Mouse (Mus musculus) intestine, embryonic 15.5 days (tissue): ENCODE measurements around the gene Park7. TPM values are rescaled to one million over a fixed set of nuclear protein-coding genes. Genes with fewer than 3 reads are reported as not detected.
"Not testable (repeated sequence)": the region's sequence is repeated elsewhere in the genome, so short reads cannot be mapped to it uniquely, and the experiment has no call there.

Experiments
- ATAC-seq: fragments of 200-750 bp; cut with Nextera tagmentation; 2 replicates; pipeline ENCODE4 v1.8.0; 2017; ENCODE audit warnings: moderate TSS enrichment, moderate library complexity
- H3K27ac ChIP-seq: fragments of 300-500 bp; sonication (generic); 2 replicates; pipeline ENCODE4 v1.5.1; 2015; ENCODE audit warnings: mild to moderate bottlenecking, inconsistent platforms
- H3K27me3 ChIP-seq: fragments of 300-500 bp; sonication (generic); replicated peaks from 2 replicates; pipeline ENCODE4 v1.6.1; 2015; ENCODE audit warnings: inconsistent platforms
- H3K36me3 ChIP-seq: fragments of 300-500 bp; sonication (generic); 2 replicates; pipeline ENCODE4 v1.6.1; 2015; ENCODE audit warnings: inconsistent platforms
- H3K4me1 ChIP-seq: fragments of 300-500 bp; sonication (generic); replicated peaks from 2 replicates; pipeline ENCODE4 v1.6.1; 2015; ENCODE audit warnings: inconsistent platforms
- H3K4me2 ChIP-seq: fragments of 300-500 bp; sonication (generic); replicated peaks from 2 replicates; pipeline ENCODE4 v1.6.1; 2015; ENCODE audit warnings: mild to moderate bottlenecking, inconsistent platforms
- H3K4me3 ChIP-seq: fragments of 300-500 bp; sonication (generic); replicated peaks from 2 replicates; pipeline ENCODE4 v1.5.1; 2015; ENCODE audit warnings: inconsistent platforms
- H3K9ac ChIP-seq: fragments of 300-500 bp; sonication (generic); 2 replicates; pipeline ENCODE4 v1.6.1; 2015; ENCODE audit warnings: inconsistent platforms
- H3K9me3 ChIP-seq: fragments of 300-500 bp; sonication (generic); 2 replicates; pipeline ENCODE4 v1.6.1; 2016; ENCODE audit warnings: inconsistent platforms
- WGBS: fragments of 180-500 bp; shearing (Covaris S2); methylation state at CpG from one replicate; pipeline ENCODE4 v1.1.7; 2015; 5-methylcytosine and 5-hydroxymethylcytosine counted together
- polyA plus RNA-seq: library from polyadenylated mRNA; unstranded; fragments of >200 nt; fragmentation: Nextera tagmentation; extraction: Ambion mirVana; gene quantifications from 2 replicates; pipeline ENCODE4 v1.2.1, GENCODE M21; 2015

The Park7 gene
- polyA plus RNA-seq, 1 experiment from 2014 or later = 410 TPM

- H3K4me3 ChIP-seq, H3K9ac ChIP-seq, H3K4me1 ChIP-seq, H3K9me3 ChIP-seq, ATAC-seq, H3K27me3 ChIP-seq, H3K27ac ChIP-seq: not testable (repeated sequence)
- Histone ChIP-seq H3K4me2 (peak overlapping the region; percentile 67), H3K36me3 (peaks cover 10% of the 10 kb centered on the region)
- WGBS = 76% methylated on average over 5 of the region's 5 CpGs
Measured at GRCm38 (mm10) chr4:150908512-150908911, 5.7 kb downstream of the Park7 start.

- Histone ChIP-seq H3K27me3 (no peaks in the 10 kb centered on the region), H3K4me1 (0 out of 2 replicates have a peak, but pooled peaks cover 4% of the 10 kb centered on the region), H3K4me2 (no peak overlapping the region), H3K27ac (no peak overlapping the region), H3K36me3 (peaks cover 24% of the 10 kb centered on the region), H3K9me3 (no peaks in the 10 kb centered on the region), H3K4me3 (no peak overlapping the region), H3K9ac (no peak overlapping the region)
- 96% methylated on average over 8 of the region's 8 CpGs for WGBS
- no peak for ATAC-seq
Measured at GRCm38 (mm10) chr4:150907099-150907498, 7.1 kb downstream of the Park7 start.

GRCm38 (mm10) chr4:150903091-150903742 is 11.0 kb downstream of the Park7 start:
- WGBS = 92% methylated on average over 14 of the region's 14 CpGs
- Histone ChIP-seq H3K27ac (no peak overlapping the region), H3K9ac (no peak overlapping the region), H3K27me3 (no peaks in the 10 kb centered on the region), H3K4me2 (no peak overlapping the region), H3K36me3 (peaks cover 47% of the 10 kb centered on the region), H3K4me1 (0 out of 2 replicates have a peak, but pooled peaks cover under 1% of the 10 kb centered on the region), H3K9me3 (no peaks in the 10 kb centered on the region), H3K4me3 (no peak overlapping the region)
- no peak for ATAC-seq

- H3K9ac ChIP-seq = no peak overlapping the region
- no peak for ATAC-seq
- H3K36me3 ChIP-seq = peaks cover 57% of the 10 kb centered on the region
- H3K27ac ChIP-seq = no peak overlapping the region
- no peaks in the 10 kb centered on the region for H3K27me3 ChIP-seq
- no peaks in the 10 kb centered on the region for H3K4me1 ChIP-seq
- 83% methylated on average over 12 of the region's 12 CpGs for WGBS
- H3K9me3 ChIP-seq = no peaks in the 10 kb centered on the region
- H3K4me2 ChIP-seq = no peak overlapping the region
- H3K4me3 ChIP-seq = no peak overlapping the region
Measured at GRCm38 (mm10) chr4:150902062-150902461, 12.2 kb downstream of the Park7 start.

- Histone ChIP-seq H3K27me3 (no peaks in the 10 kb centered on the region), H3K4me3 (no peak overlapping the region), H3K4me2 (no peak overlapping the region), H3K9ac (no peak overlapping the region), H3K4me1 (no peaks in the 10 kb centered on the region), H3K27ac (no peak overlapping the region), H3K9me3 (no peaks in the 10 kb centered on the region), H3K36me3 (peaks cover 62% of the 10 kb centered on the region)
- WGBS = 52% methylated on average over 9 of the region's 9 CpGs
- peak; percentile 19; the same call in 1 of the 2 replicates for ATAC-seq
Measured at GRCm38 (mm10) chr4:150901651-150902050, 12.6 kb downstream of the Park7 start.

- H3K27ac ChIP-seq = no peak overlapping the region
- H3K27me3 ChIP-seq = no peaks in the 10 kb centered on the region
- no peaks in the 10 kb centered on the region for H3K9me3 ChIP-seq
- H3K4me1 ChIP-seq = peaks cover 5% of the 10 kb centered on the region
- no peak overlapping the region for H3K9ac ChIP-seq
- no peak for ATAC-seq
- H3K4me3 ChIP-seq = no peak overlapping the region
- H3K36me3 ChIP-seq = peaks cover 60% of the 10 kb centered on the region
- WGBS = 93% methylated on average over 13 of the region's 13 CpGs
- no peak overlapping the region for H3K4me2 ChIP-seq
Measured at GRCm38 (mm10) chr4:150900486-150900885, 13.8 kb downstream of the Park7 start.

- peaks cover 56% of the 10 kb centered on the region for H3K36me3 ChIP-seq
- ATAC-seq = peak; percentile 64
Measured at GRCm38 (mm10) chr4:150898716-150899365, 15.4 kb downstream of the Park7 start.

GRCm38 (mm10) chr4:150896896-150897624 is 17.2 kb downstream of the Park7 start:
- Histone ChIP-seq H3K4me1 (peaks cover 17% of the 10 kb centered on the region), H3K4me3 (no peak overlapping the region), H3K9ac (no peak overlapping the region), H3K27me3 (no peaks in the 10 kb centered on the region), H3K36me3 (peaks cover 41% of the 10 kb centered on the region), H3K4me2 (no peak overlapping the region), H3K9me3 (no peaks in the 10 kb centered on the region), H3K27ac (no peak overlapping the region)
- 92% methylated on average over 26 of the region's 26 CpGs for WGBS
- no peak for ATAC-seq

More at GRCm38 (mm10) chr4:150898716-150899365, 15.4 kb downstream of the Park7 start:
- H3K9ac ChIP-seq = no peak overlapping the region
- no peaks in the 10 kb centered on the region for H3K27me3 ChIP-seq
- no peak overlapping the region for H3K4me2 ChIP-seq
- H3K9me3 ChIP-seq = no peaks in the 10 kb centered on the region
- no peak overlapping the region for H3K4me3 ChIP-seq
- WGBS = 54% methylated on average over 13 of the region's 13 CpGs
- no peak overlapping the region for H3K27ac ChIP-seq
- peaks cover 17% of the 10 kb centered on the region for H3K4me1 ChIP-seq

GRCm38 (mm10) chr4:150894718-150895501 is 19.3 kb downstream of the Park7 start:
- Histone ChIP-seq H3K9me3 (no peaks in the 10 kb centered on the region), H3K9ac (no peak overlapping the region), H3K27me3 (no peaks in the 10 kb centered on the region), H3K27ac (no peak overlapping the region), H3K4me2 (no peak overlapping the region), H3K4me3 (no peak overlapping the region), H3K4me1 (peaks cover 22% of the 10 kb centered on the region), H3K36me3 (peaks cover 26% of the 10 kb centered on the region)
- WGBS = 65% methylated on average over 8 of the region's 8 CpGs
- ATAC-seq = peak; percentile 13; the same call in 1 of the 2 replicates

- H3K9me3 ChIP-seq = no peaks in the 10 kb centered on the region
- H3K4me3 ChIP-seq = no peak overlapping the region
- H3K4me2 ChIP-seq = no peak overlapping the region
- peaks cover 38% of the 10 kb centered on the region for H3K4me1 ChIP-seq
- no peak for ATAC-seq
- no peaks in the 10 kb centered on the region for H3K27me3 ChIP-seq
- H3K27ac ChIP-seq = no peak overlapping the region
- no peaks in the 10 kb centered on the region for H3K36me3 ChIP-seq
- H3K9ac ChIP-seq = no peak overlapping the region
- WGBS = 68% methylated on average over 5 of the region's 5 CpGs
Measured at GRCm38 (mm10) chr4:150891308-150891707, 22.9 kb downstream of the Park7 start.

- H3K4me1 ChIP-seq = peaks cover 29% of the 10 kb centered on the region
- peak overlapping the region; percentile 49 for H3K4me2 ChIP-seq
- H3K4me3 ChIP-seq = no peak overlapping the region
- H3K9ac ChIP-seq = 0 out of 2 replicates have a peak overlapping the region, but pooled peaks have one; percentile 3
- 22% methylated on average over 13 of the region's 13 CpGs for WGBS
- peak; percentile 75 for ATAC-seq
- H3K27ac ChIP-seq = peak overlapping the region; percentile 56
- H3K27me3 ChIP-seq = no peaks in the 10 kb centered on the region
- no peaks in the 10 kb centered on the region for H3K36me3 ChIP-seq
- H3K9me3 ChIP-seq = no peaks in the 10 kb centered on the region
Measured at GRCm38 (mm10) chr4:150889955-150890315, 24.3 kb downstream of the Park7 start.
